Mouse (Mus musculus): ENCODE measurements at regions not wholly inside any gene's neighbourhood (a gene's known extent, or its start where the extent isn't known, plus 50 kb on each side); places are given as distances from the start of the nearest gene placed in this dataset.

DNA sequence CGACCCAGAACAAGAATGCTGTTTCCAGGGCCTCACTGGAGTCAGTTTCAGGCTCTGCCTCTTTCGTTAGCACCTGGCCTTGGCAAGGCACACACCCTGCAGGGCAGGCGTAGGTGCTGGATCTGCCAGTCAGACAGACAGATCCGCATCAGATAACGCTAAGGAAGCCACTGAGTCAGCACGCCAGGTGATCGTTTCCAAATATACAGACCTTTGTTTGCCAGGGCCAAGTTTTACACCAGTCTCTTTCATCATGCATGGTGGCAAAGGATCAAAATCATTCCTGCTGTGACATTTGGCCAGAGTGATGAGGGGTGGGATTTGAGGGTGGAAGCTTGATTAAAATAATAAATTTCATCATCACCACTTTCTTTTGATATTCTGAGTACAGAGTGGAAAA, 411.0 kb downstream of the Ofcc1 start:
- no peak for DNase-seq (ENCODE audit: low read depth)

DNA sequence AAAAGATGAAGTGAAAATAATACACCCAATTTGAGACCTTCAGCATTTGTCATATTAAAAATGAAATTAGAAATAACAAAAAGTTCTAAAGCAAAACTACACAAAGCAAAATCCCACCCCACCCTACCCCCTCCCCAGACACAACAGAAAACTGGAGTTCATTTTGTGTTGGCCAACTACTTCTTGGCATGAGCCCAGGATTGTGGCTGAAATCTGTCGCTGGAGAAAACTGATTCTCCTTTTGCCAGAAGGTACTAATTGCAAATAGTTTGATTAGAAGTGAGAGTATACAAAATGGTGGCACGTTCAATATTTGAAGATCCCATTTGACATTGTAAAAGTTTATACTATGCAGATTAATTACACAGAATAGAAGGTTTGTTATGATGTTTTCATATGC, 426.0 kb downstream of the Ofcc1 start:
- no peak for DNase-seq (ENCODE audit: low read depth)

DNA sequence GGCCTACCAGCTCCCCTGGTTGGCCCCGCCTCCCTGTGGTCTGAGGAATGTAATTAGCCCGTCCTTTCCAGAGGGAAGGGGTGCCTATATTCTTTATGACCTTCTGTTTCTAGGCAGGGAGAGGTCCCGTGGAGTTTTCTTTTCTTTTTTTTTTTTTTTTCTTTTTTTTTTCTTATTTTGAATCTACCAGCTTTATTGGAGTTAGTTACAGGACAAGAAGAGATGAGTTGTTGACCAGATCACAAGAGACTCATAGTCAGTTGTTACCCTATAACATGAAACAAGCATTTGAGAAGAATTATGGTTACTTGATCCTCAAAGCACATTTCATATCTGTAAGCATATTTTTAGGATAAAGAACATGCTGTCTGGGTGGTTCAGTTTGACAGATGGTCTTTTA, 429.8 kb downstream of the Ofcc1 start:
- DNase-seq (ENCODE audit: low read depth): no peak

DNA sequence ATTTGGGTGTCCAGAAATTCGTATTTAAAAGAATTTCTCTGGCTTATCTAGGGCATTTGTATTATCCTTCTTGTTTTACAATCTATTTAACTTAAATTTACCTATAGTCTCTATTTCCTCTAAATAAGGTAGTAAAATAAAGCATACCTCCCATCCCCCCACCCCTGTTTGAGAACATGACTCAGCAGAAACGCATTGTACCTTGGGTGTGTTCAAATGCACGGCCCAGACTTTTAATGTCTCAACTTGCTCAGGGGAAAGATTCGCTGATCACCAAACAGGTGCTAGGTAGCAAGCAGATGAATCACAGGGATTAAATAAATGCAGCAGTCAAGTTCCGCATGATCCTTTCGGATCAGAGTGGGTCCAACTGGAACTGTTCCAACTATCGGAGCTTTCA, 432.7 kb downstream of the Ofcc1 start:
- no peak for DNase-seq (ENCODE audit: low read depth)

DNA sequence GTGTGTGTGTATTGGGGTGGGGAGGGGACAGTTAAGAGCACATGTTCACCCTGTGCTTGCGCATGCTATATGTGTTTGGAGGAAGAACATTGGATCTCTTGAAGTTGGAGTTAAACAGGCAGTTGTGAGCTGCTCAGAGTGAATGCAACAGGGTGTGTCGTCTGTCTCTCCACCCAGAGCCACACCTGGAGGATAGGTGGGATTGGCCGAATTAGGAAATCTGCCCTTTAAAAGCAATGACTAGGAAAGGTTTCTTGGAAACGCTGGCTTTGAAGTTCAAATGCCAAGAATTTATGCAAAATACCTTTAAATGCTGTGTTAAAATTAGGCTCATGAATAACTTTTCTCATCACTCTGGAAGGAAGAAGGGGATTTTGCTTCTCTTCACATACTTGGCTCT, 436.9 kb downstream of the Ofcc1 start:
- DNase-seq (ENCODE audit: low read depth): no peak

DNA sequence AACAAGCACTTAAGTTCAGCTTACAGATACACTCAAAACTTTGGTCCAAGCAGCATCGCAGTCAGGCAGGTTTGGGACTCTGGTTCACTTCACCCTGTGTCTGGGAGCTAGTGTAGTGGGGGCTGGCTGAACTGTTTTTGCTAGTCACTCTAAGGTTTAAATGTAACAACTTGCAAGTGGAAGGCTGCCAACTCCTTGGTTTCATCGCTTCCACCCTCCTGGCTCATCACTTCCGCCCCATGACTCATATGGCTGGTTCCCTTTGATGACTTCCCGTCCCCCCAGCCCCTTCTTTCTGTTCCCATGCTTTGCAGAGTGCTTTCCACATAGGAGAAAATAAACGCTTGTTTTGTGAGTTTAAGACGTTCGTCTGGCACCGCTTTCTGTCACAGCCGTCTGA, 438.1 kb downstream of the Ofcc1 start:
- no peak for DNase-seq (ENCODE audit: low read depth)

DNA sequence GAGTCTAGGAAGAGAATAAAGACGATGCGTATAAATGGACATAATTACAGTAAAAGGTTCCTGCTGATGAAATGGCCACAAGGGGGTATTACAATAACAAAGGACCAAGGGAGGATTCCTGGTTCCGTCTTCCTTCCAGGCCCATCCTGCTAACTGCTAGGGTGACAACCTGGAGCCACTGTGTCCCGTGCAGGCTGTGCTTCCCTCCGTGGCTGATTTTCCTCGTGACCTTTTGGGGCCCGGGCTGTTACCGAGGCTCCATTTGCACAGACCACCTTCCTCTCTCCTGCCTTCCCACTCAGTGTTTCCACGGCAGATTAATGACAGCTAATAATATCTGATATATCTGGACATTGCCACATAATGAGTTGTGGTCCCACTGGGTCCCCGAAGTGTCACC, 453.5 kb downstream of the Ofcc1 start:
- DNase-seq (ENCODE audit: low read depth): no peak

DNA sequence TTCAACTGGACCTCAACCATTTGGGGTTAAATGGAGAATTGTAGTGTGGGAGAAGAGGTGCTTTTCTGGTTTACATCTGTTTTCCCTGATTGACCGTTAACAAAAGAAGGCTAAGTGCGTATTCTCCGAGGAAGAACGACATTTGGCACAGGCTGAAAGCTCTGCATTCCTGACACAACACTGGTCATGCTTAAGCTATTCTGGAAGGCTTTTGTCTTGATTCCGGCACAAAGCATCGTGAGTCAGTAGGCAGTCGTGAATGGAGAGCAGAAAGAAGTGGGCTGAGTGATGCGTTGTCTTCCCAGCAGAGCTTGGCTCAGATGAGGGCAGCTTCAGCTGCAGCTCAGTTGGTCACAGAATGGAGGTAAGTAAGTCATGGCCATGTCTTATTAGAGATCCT, 457.0 kb downstream of the Ofcc1 start:
- DNase-seq (ENCODE audit: low read depth): no peak

DNA sequence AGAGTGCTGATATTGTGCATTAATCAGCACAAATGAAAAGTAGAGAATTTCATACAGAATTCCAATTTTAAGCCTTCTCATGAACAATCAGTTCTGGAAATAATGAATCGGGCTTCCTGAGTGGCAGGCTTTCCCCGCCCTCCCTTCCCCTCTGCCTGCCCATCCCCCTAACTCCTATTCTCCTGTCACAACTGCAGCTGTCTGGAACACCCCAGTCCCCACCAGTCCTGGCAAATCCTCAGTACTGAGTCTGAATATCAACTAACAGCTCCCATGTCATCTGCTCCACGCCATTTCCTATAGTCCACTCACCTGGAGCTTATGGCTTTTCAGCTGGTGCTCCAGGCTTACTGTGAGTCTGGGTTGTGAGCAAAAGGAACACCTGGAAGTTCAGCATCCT, 457.9 kb downstream of the Ofcc1 start:
- no peak for DNase-seq (ENCODE audit: low read depth)

DNA sequence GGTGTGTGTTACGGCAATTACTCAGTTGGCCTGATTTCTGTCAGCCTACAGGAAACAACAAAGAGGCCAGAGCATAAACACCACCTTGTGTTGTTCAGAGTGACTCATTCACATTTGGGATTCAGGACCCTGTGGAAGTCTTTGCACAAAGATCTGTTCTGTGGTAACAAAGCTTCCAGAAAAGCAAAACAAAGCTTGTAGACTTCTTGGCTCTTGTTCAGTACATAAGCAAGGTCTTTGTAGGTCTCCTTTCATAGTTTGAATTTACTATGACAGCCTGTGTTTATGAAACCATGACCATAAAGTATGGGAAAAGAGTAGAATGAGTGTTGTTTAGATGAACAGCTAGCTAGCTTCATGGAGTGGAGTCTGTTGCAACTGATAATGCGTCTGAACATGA, 461.9 kb downstream of the Ofcc1 start:
- no peak for DNase-seq (ENCODE audit: low read depth)

DNA sequence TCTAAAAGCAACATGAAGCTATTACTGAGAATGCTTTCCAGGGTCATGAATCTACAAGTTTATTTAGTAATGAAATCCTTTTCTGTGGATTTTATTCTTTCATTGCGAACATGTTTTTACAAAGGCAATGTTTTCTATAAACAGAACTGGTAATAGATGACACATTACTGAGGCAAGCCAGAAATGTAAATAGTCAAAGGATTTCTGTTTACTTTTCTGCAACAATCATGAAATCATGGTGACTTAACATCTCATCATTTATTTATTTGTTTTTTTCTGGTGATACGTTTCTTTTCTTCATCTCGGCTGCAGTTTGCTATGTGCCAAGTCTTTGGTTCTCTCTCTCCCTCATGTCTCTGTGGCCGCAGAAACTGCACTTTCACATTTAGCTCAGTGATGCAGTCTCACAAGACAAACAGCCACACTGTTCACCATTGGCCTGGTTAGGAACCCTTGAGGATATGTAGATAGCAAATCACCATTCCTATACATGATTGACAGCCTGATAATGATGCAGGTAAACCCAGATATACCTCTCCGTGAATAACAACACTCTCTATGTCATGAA, 462.8 kb downstream of the Ofcc1 start:
- DNase-seq (ENCODE audit: low read depth): no peak

DNA sequence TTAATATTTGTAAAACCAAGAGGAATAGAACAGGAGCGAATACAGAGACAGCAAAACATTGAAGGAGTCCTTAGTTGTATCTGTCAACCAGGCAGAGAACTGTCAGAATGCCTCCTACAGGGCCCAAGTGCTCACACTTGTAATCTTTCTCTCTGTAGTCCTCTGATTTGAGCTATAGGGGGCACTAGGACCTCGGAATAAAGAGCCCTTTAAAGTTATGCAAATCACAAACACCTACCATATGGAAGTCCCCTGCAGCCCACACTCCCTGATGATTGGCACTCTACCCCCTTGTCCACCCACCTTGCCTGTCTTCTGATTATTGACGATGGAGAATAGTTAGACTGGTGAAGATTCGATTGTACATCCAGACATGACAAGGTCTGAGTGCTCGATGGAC, 467.1 kb downstream of the Ofcc1 start:
- DNase-seq (ENCODE audit: low read depth): no peak

DNA sequence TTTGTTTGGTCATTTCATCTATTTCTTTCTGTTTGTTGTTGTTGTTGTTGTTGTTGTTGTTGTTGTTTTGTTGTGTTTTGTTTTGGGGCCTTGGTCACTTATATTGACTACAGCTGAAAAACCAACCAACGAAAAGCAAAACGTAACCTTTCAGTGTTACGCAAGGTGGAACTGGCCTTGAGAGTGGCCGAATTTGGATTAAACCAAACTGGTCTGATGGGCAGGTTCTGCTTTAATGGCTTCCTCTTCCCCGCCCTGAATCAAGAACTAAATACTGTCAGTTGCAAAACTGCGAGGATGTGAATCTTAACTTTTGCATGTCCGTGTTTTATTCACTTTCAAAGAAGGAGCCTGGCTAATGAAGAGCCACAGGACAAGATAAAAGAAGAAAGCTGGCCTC, 480.2 kb downstream of the Ofcc1 start:
- no peak for DNase-seq (ENCODE audit: low read depth)

DNA sequence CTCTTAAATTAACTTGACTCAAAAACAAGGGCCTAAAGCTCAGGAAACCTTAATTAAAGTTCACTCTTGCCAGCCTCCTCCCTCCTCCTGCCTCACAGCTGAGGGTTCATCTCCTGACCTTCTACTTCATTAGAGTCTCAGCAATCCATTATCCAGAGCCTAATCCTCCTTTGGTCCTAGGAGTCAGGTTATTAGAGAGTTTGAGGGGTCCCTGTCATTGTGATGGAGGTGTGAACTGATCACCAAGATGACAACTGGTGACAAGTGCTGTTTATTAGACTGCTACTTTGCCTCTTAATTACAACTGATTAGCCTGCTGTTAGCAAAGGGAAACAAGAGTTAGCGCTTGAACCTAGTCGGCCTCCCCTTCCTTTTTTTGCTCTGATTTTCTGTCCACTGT, 481.1 kb downstream of the Ofcc1 start:
- DNase-seq (ENCODE audit: low read depth): no peak

DNA sequence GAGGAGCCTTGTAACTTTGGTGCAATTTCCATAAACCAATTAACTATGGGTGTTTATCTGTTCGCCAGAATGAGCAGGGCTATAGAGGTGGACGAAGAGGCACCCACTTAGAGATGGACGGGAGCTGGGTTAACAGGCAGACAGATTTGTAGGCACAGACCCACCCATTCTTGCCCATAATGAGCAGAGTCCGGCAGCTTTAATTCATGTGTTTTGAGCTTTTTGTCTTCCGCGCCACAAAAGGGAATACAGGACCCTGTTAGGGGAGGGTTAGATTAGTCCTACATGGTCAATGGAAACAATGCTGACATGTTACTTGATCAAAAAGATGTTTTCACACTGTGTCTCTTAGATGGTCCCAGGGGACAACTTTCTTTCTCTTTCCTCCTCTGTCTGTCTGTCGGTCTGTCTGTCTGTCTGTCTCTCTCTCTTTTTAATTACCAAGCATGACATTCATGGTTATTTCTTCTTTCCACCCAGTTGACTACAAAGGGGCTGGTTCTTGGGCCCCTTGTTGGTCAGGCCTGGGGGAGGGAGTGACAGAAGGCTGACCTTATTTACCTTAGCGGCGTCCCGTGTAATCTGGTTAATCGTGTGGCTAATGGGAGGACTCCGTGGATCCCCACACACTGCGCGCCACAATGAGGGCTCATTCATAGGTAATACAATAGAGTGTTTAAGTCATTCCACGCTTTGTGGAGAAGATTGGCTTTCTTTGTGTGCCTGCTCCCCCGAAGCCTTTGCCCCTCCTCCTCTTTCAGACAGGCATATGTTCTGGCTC, 483.7 kb downstream of the Ofcc1 start:
- DNase-seq (ENCODE audit: low read depth): no peak

DNA sequence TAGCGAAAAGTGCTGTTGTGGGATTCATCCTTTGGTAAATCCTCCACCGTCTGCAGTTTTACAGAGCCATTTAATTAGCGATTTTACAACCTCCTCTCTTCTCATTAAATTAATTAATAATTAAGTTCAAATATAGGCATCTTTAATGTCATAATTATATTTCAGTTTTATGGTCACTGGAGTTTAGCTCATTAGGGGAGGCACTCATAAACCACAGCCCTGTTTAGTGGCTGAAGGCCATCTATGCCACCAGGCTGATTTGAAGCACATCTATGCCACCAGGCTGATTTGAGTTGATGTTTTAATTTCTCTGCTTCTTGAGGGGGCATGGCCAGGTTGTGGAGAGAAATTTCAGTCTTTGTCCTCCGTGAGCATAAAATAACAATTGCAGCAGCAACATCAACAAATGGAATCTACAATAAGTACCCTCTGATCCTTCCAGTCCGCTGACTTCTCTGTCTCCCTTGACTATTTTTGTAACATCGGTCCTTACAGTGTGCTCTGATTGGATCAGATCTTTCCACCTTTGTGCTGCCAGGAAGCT, 508.9 kb downstream of the Ofcc1 start:
- DNase-seq (ENCODE audit: low read depth): no peak

DNA sequence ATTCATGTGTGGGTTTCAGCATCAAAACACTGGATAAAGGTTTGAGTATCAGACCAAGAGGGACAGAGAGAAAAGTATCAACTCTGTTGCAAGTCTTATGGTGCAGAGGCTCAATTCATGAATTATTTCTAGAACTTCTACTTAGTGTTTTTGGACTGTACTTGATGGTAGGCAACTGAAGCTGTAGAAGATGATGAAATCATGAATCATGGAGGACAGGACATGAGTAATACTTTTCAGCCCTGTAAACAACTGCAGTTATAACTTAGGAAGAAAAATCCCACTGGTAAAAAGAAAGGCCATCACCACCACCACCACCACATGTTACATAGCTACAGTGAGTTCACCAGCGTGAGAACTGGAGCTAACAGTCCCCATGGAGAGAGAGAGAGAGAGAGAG, 511.9 kb downstream of the Ofcc1 start:
- DNase-seq (ENCODE audit: low read depth): peak; percentile 73

DNA sequence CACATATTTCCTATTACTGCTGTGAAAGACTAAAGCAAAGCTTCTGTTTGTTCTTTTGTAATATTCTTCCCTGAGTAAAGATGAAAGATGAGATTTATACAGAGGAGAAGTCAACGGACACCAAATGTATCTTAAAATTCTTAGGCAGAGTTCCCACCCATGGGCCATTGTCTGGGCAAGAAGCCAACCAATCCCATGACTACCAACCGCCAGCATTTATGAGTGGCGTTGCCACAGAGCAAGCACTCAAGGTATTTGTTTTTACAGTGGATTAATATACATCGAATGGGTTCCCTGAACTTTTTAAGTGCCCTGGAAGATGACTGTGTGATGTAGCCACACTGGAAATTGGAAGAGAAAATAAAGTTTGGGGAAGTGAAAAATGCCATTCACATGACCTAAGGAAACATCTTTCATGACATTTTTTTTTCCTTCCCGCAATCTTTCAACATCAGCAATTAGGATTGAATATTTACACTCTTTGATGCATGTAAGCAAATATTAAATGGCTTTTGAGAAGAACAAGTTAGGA, 525.1 kb downstream of the Ofcc1 start:
- no peak for DNase-seq (ENCODE audit: low read depth)

DNA sequence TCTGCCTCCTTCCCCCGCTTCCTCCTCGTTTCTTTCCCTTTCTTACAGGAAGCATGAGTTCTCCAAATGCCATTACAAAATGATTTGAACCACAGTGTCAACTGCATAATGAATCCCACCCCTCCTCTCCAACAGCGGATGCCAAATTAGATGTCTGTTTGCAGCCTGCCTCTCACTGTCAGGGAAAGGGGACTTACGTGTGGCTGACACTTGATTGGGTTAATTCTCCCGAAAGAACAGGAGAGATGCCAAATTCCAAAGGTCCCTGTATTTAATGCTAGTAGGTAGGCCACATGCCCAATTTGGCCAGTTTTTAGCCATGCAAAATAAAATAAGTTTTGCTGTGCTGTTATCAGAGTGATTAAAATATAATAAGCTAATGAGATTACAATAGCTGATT, 525.9 kb downstream of the Ofcc1 start:
- DNase-seq (ENCODE audit: low read depth): no peak

DNA sequence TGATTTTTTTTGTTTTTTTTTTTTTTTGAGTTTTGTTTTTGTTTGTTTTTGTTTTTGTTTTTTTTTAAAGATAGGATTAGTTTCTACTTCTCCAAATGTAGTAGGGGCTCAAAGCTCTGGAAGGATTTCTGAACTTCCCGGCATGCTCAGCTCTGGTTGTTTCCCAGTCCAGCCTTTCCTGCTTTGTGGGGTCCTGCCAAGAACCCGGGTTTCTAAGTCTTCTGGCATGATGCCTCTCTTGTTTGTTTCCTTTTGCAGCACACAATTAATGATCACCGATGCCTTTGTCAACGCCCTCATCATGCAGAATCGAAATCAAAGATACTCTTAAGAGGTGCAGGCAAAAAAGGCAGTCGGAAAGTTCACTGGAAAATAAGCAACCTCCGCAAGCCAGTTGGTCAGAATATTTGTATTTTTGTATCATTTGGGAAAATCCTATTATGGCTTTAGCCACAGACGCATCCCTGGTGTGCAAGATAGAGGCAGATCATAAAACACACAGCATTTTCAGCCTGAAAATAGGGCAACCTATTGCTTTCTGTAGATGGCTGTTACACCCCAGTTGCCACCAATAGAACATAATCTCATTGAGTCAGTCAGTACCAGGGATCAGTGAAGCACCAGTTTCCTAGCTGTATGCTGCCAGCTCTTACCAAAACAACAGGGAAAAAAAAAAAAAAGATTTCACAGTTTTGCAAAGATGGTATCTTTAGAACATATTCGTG, 526.6 kb downstream of the Ofcc1 start:
- DNase-seq (ENCODE audit: low read depth): no peak

DNA sequence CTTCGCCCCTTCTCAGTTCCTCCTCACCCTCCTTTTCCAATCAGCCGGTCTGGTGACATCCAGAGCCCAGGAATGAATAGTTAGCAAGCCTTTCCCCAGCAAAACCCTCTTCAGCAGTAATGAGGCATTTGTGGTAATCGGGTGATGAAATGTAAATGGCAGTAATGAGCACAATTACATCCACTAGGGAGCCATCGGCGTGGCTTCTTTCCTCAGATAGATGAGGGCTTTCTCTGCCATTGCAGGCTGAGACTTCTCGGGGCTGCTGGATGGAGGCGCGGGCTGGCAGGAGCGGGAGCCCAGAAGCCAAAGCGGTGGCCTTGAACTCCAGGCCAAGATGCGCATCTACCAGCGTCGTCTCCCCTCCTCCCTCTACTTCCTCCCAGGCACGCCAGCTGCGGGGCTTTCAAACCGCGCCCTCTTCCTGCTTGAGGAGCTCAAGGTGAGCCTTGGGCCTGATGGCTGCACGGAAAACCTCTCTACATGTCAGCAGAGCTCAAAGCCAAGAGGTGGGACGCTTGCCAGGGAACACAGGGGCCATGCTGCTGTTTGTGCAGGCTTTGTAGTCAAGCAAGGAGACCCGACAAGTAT, 537.2 kb downstream of the Ofcc1 start:
- DNase-seq (ENCODE audit: low read depth): no peak

DNA sequence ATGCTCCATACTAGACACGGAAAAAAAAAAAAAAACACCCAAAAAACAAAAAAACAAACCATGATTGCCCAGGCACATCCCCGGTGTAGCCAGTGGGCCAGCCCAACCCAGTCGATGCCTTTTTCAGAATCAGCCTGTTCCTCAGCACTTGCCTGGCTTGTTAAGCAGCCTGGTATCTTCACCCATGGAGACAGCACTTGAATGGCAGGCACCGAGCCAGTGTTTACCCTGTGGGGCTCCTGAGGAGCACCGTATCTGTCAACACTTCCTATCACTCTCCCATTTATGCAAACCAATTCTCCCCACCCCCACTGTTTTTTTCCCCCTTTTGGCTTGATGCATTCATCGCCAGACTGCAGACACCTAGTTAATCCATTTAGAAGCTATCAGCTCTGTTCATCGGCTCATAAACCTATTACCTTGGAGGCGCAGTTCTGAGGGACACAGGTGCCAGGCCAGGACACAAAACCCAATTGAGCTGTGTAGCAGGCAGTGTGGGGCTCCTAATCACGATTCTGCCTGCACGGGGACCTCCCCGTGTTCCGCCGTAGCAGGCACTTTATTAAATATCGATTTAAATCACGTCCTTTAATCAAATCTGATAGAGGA, 537.8 kb downstream of the Ofcc1 start:
- DNase-seq (ENCODE audit: low read depth): no peak
